Comparison of ENCODE assay signal across 8 mouse cellular contexts in the genomic region with DNA sequence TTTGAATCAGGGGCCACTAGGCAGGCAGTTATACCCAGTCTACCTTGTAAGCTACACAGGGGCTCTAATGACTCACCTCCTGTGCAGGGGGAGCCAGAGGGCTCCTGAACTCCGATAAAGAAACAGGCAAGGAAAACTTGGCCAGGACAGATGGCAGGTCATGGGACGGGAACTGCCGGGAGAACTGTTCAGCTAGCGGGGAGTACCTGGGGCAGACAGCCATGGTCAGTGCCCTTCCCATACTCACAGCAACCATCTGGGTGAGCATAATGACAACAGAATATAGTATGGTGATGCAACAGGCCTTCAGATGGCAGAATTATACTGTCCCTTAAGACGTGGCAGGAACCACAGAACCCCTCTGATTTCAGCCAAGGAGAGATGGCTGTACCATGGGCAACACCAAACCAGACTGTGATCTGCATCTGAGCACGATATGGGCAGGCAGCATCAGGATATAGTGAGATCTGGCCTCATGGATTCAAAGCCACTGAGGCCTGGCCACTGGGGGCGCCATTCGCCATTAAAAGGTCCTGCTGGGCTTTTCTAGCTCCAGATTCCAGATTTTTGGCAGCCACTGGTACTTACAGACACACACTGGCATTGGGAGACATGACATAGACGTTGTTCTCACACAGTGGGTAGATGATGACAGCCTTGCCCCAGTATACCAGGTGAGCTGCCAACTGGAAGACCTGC. TPM values are rescaled to one million over a fixed set of nuclear protein-coding genes. Genes with fewer than 3 reads are reported as not detected.
A peak's percentile ranks its signal among the peaks of the same experiment; 100 is the strongest.
DNase-seq lines count a peak whose midpoint lies in the region; ATAC-seq and TF ChIP-seq lines count a peak whose summit lies in the region.

No protein-coding gene starts in this region.

- no peak for ATAC-seq in CD4-positive, CD25-positive, alpha-beta regulatory T cell, adult 4 months
- ATAC-seq in hindbrain, postnatal 0 days: 0 out of 2 replicates have a peak, but pooled peaks have one; percentile 6

- TF ChIP-seq CTCF in spleen, adult 2 months (IDR thresholded peaks at IDR 0.05; ENCODE audit: extremely low read depth, insufficient read depth, insufficient read length, insufficient replicate concordance): peak; percentile 30; the same call in 1 of the 2 replicates
- peak; percentile 80 for TF ChIP-seq CTCF in hindbrain, postnatal 0 days (IDR thresholded peaks at IDR 0.05; ENCODE audit: low read depth)

- H3K4me1 ChIP-seq in spleen, adult 2 months (ENCODE audit: control insufficient read depth, insufficient read depth, insufficient read length): peaks cover 10% of the 10 kb centered on the region; the same call in 1 of the 2 replicates
- H3K4me1 ChIP-seq in embryonic facial prominence, embryonic 10.5 days: 0 out of 2 replicates have a peak, but pooled peaks cover 6% of the 10 kb centered on the region
- H3K4me1 ChIP-seq in hindbrain, postnatal 0 days (ENCODE audit: insufficient read depth, low read length): peaks cover 38% of the 10 kb centered on the region

- no peak overlapping the region for H3K4me2 ChIP-seq in hindbrain, postnatal 0 days (ENCODE audit: low read depth, low read length)

- H3K9me3 ChIP-seq in embryonic facial prominence, embryonic 10.5 days: no peaks in the 10 kb centered on the region
- H3K9me3 ChIP-seq in hindbrain, postnatal 0 days (ENCODE audit: low read length): no peaks in the 10 kb centered on the region

- WGBS in spleen, adult 2 months: 83% methylated on average over 9 of the region's 9 CpGs
- WGBS in embryonic facial prominence, embryonic 10.5 days: 60% methylated on average over 9 of the region's 9 CpGs
- 41% methylated on average over 9 of the region's 9 CpGs for WGBS in hindbrain, postnatal 0 days

- H3K4me3 ChIP-seq in spleen, adult 2 months (ENCODE audit: extremely low read depth, insufficient read depth, insufficient read length): no peak overlapping the region
- H3K4me3 ChIP-seq in embryonic facial prominence, embryonic 10.5 days: no peak overlapping the region
- no peak overlapping the region for H3K4me3 ChIP-seq in hindbrain, postnatal 0 days (ENCODE audit: low read length)

- no peak overlapping the region for H3K9ac ChIP-seq in hindbrain, postnatal 0 days (replicated peaks; ENCODE audit: low read length)

- TF ChIP-seq POLR2A in spleen, adult 2 months (IDR thresholded peaks at IDR 0.05; ENCODE audit: low read depth, low read length): no peak

- no peak overlapping the region for H3K27ac ChIP-seq in spleen, adult 2 months (ENCODE audit: insufficient read depth, low read length)
- H3K27ac ChIP-seq in embryonic facial prominence, embryonic 10.5 days (replicated peaks): no peak overlapping the region
- H3K27ac ChIP-seq in hindbrain, postnatal 0 days: peak overlapping the region; percentile 74

- DNase-seq in CD4-positive, CD25-positive, alpha-beta regulatory T cell, adult 2 months (ENCODE audit: low read depth, low spot score): peak; percentile 56
- no peak for DNase-seq in spleen, adult 2 months (ENCODE audit: low read depth in 1 of 2, low spot score in 2 of 2)
- DNase-seq in spleen, adult 12 weeks (ENCODE audit: low spot score): no peak
- peak; percentile 63 for DNase-seq in embryonic facial prominence, embryonic 10.5 days (ENCODE audit: low spot score)
- peak; percentile 85 for DNase-seq in hindbrain, postnatal 0 days (ENCODE audit: low spot score)
- DNase-seq in lung, postnatal 4 days: peak; percentile 68 to 72
- peak; percentile 87 for DNase-seq in testis, postnatal 10 days (ENCODE audit: low spot score)

- H3K27me3 ChIP-seq in spleen, adult 2 months (ENCODE audit: control insufficient read depth, insufficient read depth, low read length): no peaks in the 10 kb centered on the region
- H3K27me3 ChIP-seq in embryonic facial prominence, embryonic 10.5 days (replicated peaks; ENCODE audit: low read depth, poor library complexity, severe bottlenecking): no peaks in the 10 kb centered on the region
- no peaks in the 10 kb centered on the region for H3K27me3 ChIP-seq in hindbrain, postnatal 0 days (ENCODE audit: insufficient read depth, low read length)

- peaks cover 20% of the 10 kb centered on the region for H3K36me3 ChIP-seq in spleen, adult 2 months (ENCODE audit: control insufficient read depth, insufficient read depth, low read length)
- H3K36me3 ChIP-seq in embryonic facial prominence, embryonic 10.5 days (replicated peaks): peaks cover 97% of the 10 kb centered on the region
- peaks cover 18% of the 10 kb centered on the region; the same call in 1 of the 2 replicates for H3K36me3 ChIP-seq in hindbrain, postnatal 0 days (ENCODE audit: insufficient read depth, low read length)

RNA-seq across cellular contexts. Expression of gene Mpg, which starts 10.6 kb away (rescaled TPM):
- 10 to 100 TPM; 27.0 to 39.9 TPM for polyA plus RNA-seq in CD4-positive, CD25-positive, alpha-beta regulatory T cell, adult 4 months (2017; shearing (Covaris generic))
- 10.4 and 11.1 TPM in 2 replicates for polyA plus RNA-seq in spleen, adult 2 months (2012; rRNA removed)
- 31.3 and 33.2 TPM in 2 replicates for polyA plus RNA-seq in embryonic facial prominence, embryonic 10.5 days (2016; fragmentation: Nextera tagmentation; extraction: Ambion mirVana)
- total RNA-seq in hindbrain, postnatal 0 days (2014; rRNA removed): 24.5 and 30.0 TPM in 2 replicates
- polyA plus RNA-seq in hindbrain, postnatal 0 days (2015; fragmentation: Nextera tagmentation; extraction: Ambion mirVana): 27.7 TPM in 2 replicates

RNA-seq across cellular contexts. Expression of gene Rhbdf1, which starts 14.8 kb away (rescaled TPM):
- polyA plus RNA-seq in CD4-positive, CD25-positive, alpha-beta regulatory T cell, adult 4 months (2017; shearing (Covaris generic)): 1 to 10 TPM in 1 of 2 experiments, not detected in 1; 1.1 TPM
- 52.3 and 55.3 TPM in 2 replicates for polyA plus RNA-seq in spleen, adult 2 months (2012; rRNA removed)
- polyA plus RNA-seq in embryonic facial prominence, embryonic 10.5 days (2016; fragmentation: Nextera tagmentation; extraction: Ambion mirVana): 32.2 and 33.1 TPM in 2 replicates
- total RNA-seq in hindbrain, postnatal 0 days (2014; rRNA removed): 65.4 and 97.4 TPM in 2 replicates
- 22.8 and 22.9 TPM in 2 replicates for polyA plus RNA-seq in hindbrain, postnatal 0 days (2015; fragmentation: Nextera tagmentation; extraction: Ambion mirVana)

RNA-seq across cellular contexts. Expression of gene Nprl3, which starts 30.6 kb away (rescaled TPM):
- 10 to 100 TPM; 39.1 to 68.6 TPM for polyA plus RNA-seq in CD4-positive, CD25-positive, alpha-beta regulatory T cell, adult 4 months (2017; shearing (Covaris generic))
- 76.9 and 87.3 TPM in 2 replicates for polyA plus RNA-seq in spleen, adult 2 months (2012; rRNA removed)
- polyA plus RNA-seq in embryonic facial prominence, embryonic 10.5 days (2016; fragmentation: Nextera tagmentation; extraction: Ambion mirVana): 45.9 and 47.8 TPM in 2 replicates
- 38.4 and 53.0 TPM in 2 replicates for total RNA-seq in hindbrain, postnatal 0 days (2014; rRNA removed)
- 39.2 and 39.8 TPM in 2 replicates for polyA plus RNA-seq in hindbrain, postnatal 0 days (2015; fragmentation: Nextera tagmentation; extraction: Ambion mirVana)

RNA-seq across cellular contexts. Expression of gene Snrnp25, which starts 31.6 kb away (rescaled TPM):
- 10 to 100 TPM; 55.7 to 58.6 TPM for polyA plus RNA-seq in CD4-positive, CD25-positive, alpha-beta regulatory T cell, adult 4 months (2017; shearing (Covaris generic))
- polyA plus RNA-seq in spleen, adult 2 months (2012; rRNA removed): 29.7 and 32.5 TPM in 2 replicates
- 102 and 106 TPM in 2 replicates for polyA plus RNA-seq in embryonic facial prominence, embryonic 10.5 days (2016; fragmentation: Nextera tagmentation; extraction: Ambion mirVana)
- total RNA-seq in hindbrain, postnatal 0 days (2014; rRNA removed): 18.1 and 21.7 TPM in 2 replicates
- polyA plus RNA-seq in hindbrain, postnatal 0 days (2015; fragmentation: Nextera tagmentation; extraction: Ambion mirVana): 52.6 and 61.3 TPM in 2 replicates

RNA-seq across cellular contexts. Expression of gene Il9r, which starts 36.8 kb away (rescaled TPM):
- polyA plus RNA-seq in CD4-positive, CD25-positive, alpha-beta regulatory T cell, adult 4 months (2017; shearing (Covaris generic)): 10 to 100 TPM in 1 of 2 experiments, 1 to 10 TPM in 1; 5.8 to 10.0 TPM
- polyA plus RNA-seq in spleen, adult 2 months (2012; rRNA removed): 27.6 and 36.0 TPM in 2 replicates
- 0.05 TPM in 1 of 2 replicates, not detected in the other for polyA plus RNA-seq in embryonic facial prominence, embryonic 10.5 days (2016; fragmentation: Nextera tagmentation; extraction: Ambion mirVana)
- total RNA-seq in hindbrain, postnatal 0 days (2014; rRNA removed): not detected in 2 replicates
- polyA plus RNA-seq in hindbrain, postnatal 0 days (2015; fragmentation: Nextera tagmentation; extraction: Ambion mirVana): not detected in 2 replicates

Comparison
In these comparisons a context has a peak if more than half of its experiments do, and no peak if none do; other contexts are left out.
1. DNase-seq: peak in CD4-positive, CD25-positive, alpha-beta regulatory T cell, adult 2 months (single experiment), embryonic facial prominence, embryonic 10.5 days (single experiment), hindbrain, postnatal 0 days (single experiment), lung, postnatal 4 days (2 of 2) and testis, postnatal 10 days (single experiment); none in spleen, adult 2 months (0 of 2) and spleen, adult 12 weeks (single experiment).
2. RNA of gene Rhbdf1, which starts 14.8 kb away (polyA plus RNA-seq): 52.3 to 55.3 TPM in spleen, adult 2 months, 32.2 to 33.1 TPM in embryonic facial prominence, embryonic 10.5 days and 22.8 to 22.9 TPM in hindbrain, postnatal 0 days; 1.1 TPM in CD4-positive, CD25-positive, alpha-beta regulatory T cell, adult 4 months; every median in the first group is over 10 times any median in the second.